Mouse (Mus musculus) heart, embryonic 15.5 days (tissue): ENCODE results near the gene Plppr3. TPM values are rescaled to one million over a fixed set of nuclear protein-coding genes. Genes with fewer than 3 reads are reported as not detected.

Experiments
- ATAC-seq: fragments of 200-750 bp; cut with Nextera tagmentation; replicated peaks from 2 replicates; pipeline ENCODE4 v1.8.0; 2017; ENCODE audit warnings: low read depth, moderate TSS enrichment; ENCODE audit not compliant: insufficient number of reproducible peaks, insufficient read depth, low FRiP score
- H3K27ac ChIP-seq: fragments of 300-500 bp; sonication (generic); 2 replicates; pipeline ENCODE4 v1.5.1; 2015; ENCODE audit warnings: mild to moderate bottlenecking, inconsistent platforms
- H3K27me3 ChIP-seq: fragments of 300-500 bp; sonication (generic); 2 replicates; pipeline ENCODE4 v1.6.1; 2015; ENCODE audit warnings: inconsistent platforms
- H3K36me3 ChIP-seq: fragments of 300-500 bp; sonication (generic); 2 replicates; pipeline ENCODE4 v1.6.1; 2015; ENCODE audit warnings: mild to moderate bottlenecking, inconsistent platforms
- H3K4me1 ChIP-seq: fragments of 300-500 bp; sonication (generic); replicated peaks from 2 replicates; pipeline ENCODE4 v1.6.1; 2015; ENCODE audit warnings: inconsistent platforms
- H3K4me2 ChIP-seq: fragments of 300-500 bp; sonication (generic); 2 replicates; pipeline ENCODE4 v1.6.1; 2015; ENCODE audit warnings: inconsistent platforms, mild to moderate bottlenecking, moderate library complexity
- H3K4me3 ChIP-seq: fragments of 300-500 bp; sonication (generic); 2 replicates; pipeline ENCODE4 v1.5.1; 2015; ENCODE audit warnings: mild to moderate bottlenecking, inconsistent platforms
- H3K9ac ChIP-seq: fragments of 300-500 bp; sonication (generic); 2 replicates; pipeline ENCODE4 v1.6.1; 2015; ENCODE audit warnings: mild to moderate bottlenecking, inconsistent platforms
- H3K9me3 ChIP-seq: fragments of 300-500 bp; sonication (generic); replicated peaks from 2 replicates; pipeline ENCODE4 v1.6.1; 2016; ENCODE audit warnings: inconsistent platforms
- WGBS: fragments of 180-500 bp; shearing (Covaris S2); methylation state at CpG from one replicate; pipeline ENCODE4 v1.1.7; 2015; ENCODE audit warnings: mixed read lengths; 5-methylcytosine and 5-hydroxymethylcytosine counted together
- polyA plus RNA-seq: library from polyadenylated mRNA; unstranded; fragments of >200 nt; fragmentation: Nextera tagmentation; extraction: Ambion mirVana; gene quantifications from 2 replicates; pipeline ENCODE4 v1.2.1, GENCODE M21; 2015

The Plppr3 gene
- polyA plus RNA-seq, 1 experiment from 2014 or later, result 8.6 TPM

DNA sequence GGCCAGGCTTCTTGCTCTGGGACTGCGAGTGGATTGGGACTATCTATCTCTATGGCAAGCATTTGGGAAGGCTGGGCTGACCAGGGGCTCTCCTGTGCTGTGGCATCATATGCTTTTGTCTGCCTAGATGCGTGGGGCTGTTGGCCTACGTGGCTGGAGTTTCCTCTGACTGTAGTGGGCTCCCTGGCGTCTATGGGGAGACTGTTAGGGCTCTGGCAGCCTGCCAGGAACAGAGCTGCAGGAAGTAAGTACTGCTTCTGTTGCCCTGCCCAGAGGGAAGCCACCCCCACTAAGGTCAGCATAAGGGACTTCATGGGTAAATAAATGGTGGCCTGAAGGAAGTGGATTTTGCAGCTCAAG, 17.0 kb downstream of the Plppr3 start:
- no peak for ATAC-seq
- Histone ChIP-seq H3K4me1 (peaks cover 61% of the 10 kb centered on the region), H3K27me3 (no peaks in the 10 kb centered on the region), H3K4me2 (peak overlapping the region; percentile 79), H3K9ac (peak overlapping the region; percentile 98), H3K4me3 (peak overlapping the region; percentile 97), H3K36me3 (peaks cover 44% of the 10 kb centered on the region), H3K27ac (peak overlapping the region; percentile 100), H3K9me3 (no peaks in the 10 kb centered on the region)
- WGBS, result 10% methylated on average over 4 of the region's 4 CpGs

DNA sequence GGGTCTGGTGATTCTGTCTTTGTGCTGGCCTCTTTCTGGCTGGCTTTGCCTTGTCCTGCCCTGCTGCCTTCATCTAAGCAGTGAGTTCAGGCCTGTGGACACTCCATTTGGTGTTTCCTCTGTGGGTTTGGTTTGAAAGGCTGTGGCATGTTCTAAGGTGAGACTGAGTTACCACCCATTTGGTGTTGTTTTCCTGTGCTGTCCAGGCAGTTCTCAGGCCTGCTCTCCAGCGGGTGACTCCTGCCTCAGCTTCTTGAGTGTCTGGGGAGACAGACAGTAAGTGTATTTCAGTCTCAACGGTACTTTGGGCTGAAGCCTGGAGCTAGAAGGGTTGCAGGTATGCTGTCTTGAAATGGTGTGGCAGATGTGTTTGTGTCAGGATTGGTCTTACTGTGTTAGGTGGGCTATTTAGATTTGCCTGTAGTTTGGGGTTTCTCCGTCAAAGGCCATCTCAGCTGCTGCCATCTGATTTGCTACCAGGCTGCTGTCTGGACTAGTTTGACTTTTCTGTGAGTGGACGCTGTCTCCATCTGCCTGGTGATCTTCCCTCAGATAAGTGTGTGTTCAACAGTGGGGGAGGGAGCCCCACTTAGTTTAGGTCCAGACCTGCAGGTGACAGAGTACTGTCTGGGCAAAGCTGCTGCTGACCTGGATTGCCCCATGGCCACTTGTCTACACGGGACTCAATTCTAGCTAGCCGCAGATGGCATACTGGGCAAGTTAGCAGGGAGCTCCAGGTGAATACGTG, 17.6 kb downstream of the Plppr3 start:
- Histone ChIP-seq H3K9me3 (no peaks in the 10 kb centered on the region), H3K27ac (peak overlapping the region; percentile 100), H3K4me1 (peaks cover 64% of the 10 kb centered on the region), H3K27me3 (no peaks in the 10 kb centered on the region), H3K4me2 (peak overlapping the region; percentile 79), H3K36me3 (peaks cover 38% of the 10 kb centered on the region), H3K4me3 (peak overlapping the region; percentile 97), H3K9ac (peak overlapping the region; percentile 98)
- ATAC-seq, result no peak
- WGBS, result 16% methylated on average over 7 of the region's 7 CpGs

DNA sequence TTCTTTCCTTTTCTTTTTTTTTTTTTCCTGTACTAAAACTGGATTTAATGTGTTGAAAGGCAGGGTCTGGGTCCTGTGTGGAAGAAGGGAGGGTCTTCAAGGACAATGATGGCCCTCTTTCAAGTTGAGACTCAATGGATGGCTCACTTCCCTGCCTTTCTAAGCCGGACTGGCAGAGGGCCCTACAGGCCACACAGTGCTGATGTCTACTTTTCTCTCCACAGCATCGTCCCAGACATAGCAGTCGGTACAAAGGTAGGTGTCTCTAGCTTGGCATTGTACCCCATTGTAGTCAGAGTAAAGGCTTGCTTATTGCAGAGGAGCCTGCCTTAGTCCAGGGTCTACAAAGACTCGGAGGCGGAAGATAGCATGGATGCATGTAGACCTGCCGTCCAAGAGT, 18.2 kb downstream of the Plppr3 start:
- Histone ChIP-seq H3K9me3 (no peaks in the 10 kb centered on the region), H3K9ac (peak overlapping the region; percentile 98), H3K4me1 (peaks cover 70% of the 10 kb centered on the region), H3K27ac (peak overlapping the region; percentile 100), H3K4me2 (peak overlapping the region; percentile 79), H3K36me3 (peaks cover 32% of the 10 kb centered on the region), H3K27me3 (no peaks in the 10 kb centered on the region), H3K4me3 (peak overlapping the region; percentile 97)
- no peak for ATAC-seq
- 21% methylated on average over 6 of the region's 6 CpGs for WGBS

DNA sequence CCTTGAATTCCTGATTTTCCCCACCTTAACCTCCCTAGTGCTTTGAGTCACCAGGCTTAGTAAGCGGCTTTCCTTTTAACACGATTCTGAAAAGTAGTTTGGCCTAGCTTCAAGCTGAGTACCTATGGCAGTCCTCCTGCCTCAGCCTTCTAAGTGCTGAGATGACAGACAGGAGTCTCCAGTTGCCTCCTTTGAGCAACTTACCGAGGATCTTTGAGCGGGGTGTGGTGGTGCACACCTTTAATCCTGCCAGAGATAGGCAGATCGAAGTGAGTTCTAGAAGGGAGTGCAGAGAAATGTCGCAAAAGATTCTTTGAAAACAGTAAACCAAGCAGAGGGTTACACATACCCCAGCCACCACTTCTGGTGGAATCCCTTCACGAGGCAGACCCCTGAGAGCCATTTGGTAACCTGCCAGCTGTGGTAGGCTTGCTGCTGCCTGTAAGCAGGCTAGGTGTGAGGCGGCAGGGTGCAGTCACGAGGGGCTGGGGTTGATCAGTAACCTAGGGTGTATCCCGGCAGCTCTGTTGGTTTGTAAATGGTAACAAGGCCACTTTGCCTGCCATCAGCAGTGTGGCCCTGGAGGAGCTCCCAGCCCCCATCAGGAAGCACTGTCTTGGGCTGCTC, 18.8 kb downstream of the Plppr3 start:
- under 1% methylated on average over 10 of the region's 10 CpGs for WGBS
- no peaks in the 10 kb centered on the region for H3K9me3 ChIP-seq
- peak overlapping the region; percentile 100 for H3K27ac ChIP-seq
- H3K4me2 ChIP-seq, result peak overlapping the region; percentile 79
- no peak for ATAC-seq
- peaks cover 26% of the 10 kb centered on the region for H3K36me3 ChIP-seq
- H3K27me3 ChIP-seq, result no peaks in the 10 kb centered on the region
- peak overlapping the region; percentile 98 for H3K9ac ChIP-seq
- peak overlapping the region; percentile 97 for H3K4me3 ChIP-seq
- peaks cover 74% of the 10 kb centered on the region for H3K4me1 ChIP-seq

DNA sequence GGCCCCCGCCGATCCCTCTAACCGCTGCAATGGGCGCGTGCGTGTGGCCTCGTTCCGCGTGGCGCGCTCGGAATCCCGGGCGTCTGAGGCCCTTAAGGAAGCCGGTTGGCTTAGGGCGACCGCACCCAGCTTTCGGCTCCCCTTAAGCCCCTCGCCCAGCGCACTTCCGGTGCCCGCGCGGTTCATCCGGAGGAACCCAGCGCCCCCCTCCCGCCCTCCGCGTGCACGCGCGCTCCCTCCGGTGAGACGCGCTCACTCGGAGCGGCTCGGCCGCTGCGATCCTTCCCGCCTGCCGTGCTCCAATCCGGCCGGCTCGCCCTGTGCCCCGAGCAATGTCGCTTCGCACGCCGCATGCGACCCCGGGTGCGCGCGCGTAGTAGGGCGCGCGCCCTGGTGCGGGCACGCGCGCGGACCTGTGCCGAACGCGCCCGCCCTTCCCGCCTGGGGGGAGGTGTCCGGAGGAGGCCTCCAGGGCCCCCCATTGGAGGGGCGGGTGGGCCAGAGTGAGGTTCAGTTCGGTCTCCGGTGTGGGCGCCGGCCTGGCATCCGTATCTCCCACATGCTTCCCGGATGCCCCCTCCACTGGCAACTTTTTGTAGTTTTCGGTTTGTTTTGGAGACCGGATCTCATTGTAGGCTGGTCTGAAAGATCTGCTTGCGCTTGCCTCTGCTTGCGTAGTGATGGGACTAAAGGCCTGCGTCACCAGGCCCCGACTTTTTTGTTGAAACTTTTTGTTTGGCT, 19.5 kb downstream of the Plppr3 start:
- peak; percentile 16 for ATAC-seq
- Histone ChIP-seq H3K4me3 (peak overlapping the region; percentile 97), H3K4me1 (peaks cover 68% of the 10 kb centered on the region)

DNA sequence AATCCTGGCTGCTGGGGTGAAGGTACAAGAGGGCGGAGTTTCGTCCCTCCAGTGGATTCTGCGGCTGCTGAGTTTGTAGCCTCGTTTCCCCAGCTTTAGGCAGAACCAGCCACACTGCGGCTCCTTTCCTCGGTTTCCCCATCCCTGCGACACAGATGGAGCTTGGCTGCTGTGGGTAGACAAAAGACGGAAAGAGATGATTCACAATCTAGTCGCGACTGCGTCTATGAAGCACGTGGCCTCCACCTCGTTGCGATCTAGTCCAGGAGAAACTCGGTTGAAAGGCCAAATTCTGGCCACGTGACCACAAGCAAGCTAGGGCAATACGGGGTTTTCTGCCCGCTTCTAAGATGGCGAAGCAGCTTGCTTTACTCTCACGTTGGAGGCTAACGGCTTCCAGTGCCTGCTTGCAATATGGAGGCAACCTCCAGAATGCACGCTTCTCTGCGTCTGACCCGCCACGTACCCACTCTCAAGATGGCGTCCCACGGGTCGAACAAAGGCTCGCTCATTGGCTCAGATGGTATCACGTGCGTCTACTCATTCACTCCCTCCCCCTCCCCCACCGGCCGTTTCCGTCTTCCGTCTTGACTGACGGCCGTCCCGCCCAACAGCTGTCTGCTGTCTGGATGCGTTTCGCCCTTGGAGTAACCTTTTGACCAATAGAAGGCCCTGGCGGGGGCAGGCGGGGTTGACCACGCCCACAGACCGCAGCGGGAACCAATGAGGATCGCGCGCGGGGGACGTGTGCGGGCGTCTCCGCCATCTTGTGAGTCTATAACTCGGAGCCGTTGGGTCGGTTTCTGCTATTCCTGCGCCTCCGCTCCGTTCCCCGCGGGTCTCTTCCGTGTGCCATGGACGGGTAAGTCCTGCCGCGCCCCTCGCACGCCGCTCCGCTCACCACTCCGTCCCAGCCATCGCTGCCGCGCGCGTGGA, 20.3 kb downstream of the Plppr3 start, which contains the start of gene Ptbp1:
Ptbp1 (plus strand) TSS at position 568 of the 936 bp plus-strand sequence.
- Histone ChIP-seq H3K27ac (peak within 1 kb of the TSS; percentile 100), H3K36me3 (peaks cover 11% of the 10 kb centered on the region), H3K9ac (peak within 1 kb of the TSS; percentile 98), H3K4me2 (peak within 1 kb of the TSS; percentile 84), H3K4me1 (peaks cover 60% of the 10 kb centered on the region), H3K4me3 (peak within 1 kb of the TSS; percentile 97), H3K27me3 (no peaks in the 10 kb centered on the region), H3K9me3 (no peaks in the 10 kb centered on the region)
- under 1% methylated on average over 75 of the region's 75 CpGs for WGBS
- ATAC-seq, result peak; percentile 88

More for the DNA sequence above, 19.5 kb downstream of the Plppr3 start:
- H3K9ac ChIP-seq, result peak overlapping the region; percentile 98
- no peaks in the 10 kb centered on the region for H3K9me3 ChIP-seq
- peaks cover 19% of the 10 kb centered on the region for H3K36me3 ChIP-seq
- WGBS, result under 1% methylated on average over 80 of the region's 83 CpGs
- H3K27me3 ChIP-seq, result no peaks in the 10 kb centered on the region
- H3K4me2 ChIP-seq, result peak overlapping the region; percentile 79
- H3K27ac ChIP-seq, result peak overlapping the region; percentile 100

DNA sequence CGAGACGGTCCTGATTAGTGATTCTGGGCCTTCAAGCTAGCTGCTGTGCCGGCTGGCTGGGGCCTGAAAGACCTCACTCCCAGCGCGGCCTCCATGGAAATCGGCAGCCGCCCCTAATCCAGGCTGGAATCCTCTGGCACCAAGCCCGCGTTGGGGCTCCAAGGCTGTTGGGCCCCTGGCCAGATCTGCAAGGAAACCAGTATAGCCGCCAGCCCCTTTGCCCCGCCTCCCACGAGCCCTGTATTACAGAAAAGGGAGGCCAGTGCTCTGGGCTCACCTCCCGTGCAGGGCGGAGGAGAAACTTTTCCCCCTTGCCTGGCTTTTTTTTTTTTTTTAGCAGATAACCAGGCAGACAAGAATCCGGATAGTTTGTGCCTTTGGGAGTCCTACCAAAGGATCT, 21.0 kb downstream of the Plppr3 start:
- Histone ChIP-seq H3K27me3 (no peaks in the 10 kb centered on the region), H3K4me3 (peak overlapping the region; percentile 97), H3K27ac (peak overlapping the region; percentile 100), H3K36me3 (peaks cover 5% of the 10 kb centered on the region; the same call in 1 of the 2 replicates), H3K9me3 (no peaks in the 10 kb centered on the region), H3K4me1 (peaks cover 52% of the 10 kb centered on the region), H3K9ac (peak overlapping the region; percentile 76), H3K4me2 (peak overlapping the region; percentile 84)
- peak; percentile 64 for ATAC-seq
- 0% methylated on average over 15 of the region's 15 CpGs for WGBS

DNA sequence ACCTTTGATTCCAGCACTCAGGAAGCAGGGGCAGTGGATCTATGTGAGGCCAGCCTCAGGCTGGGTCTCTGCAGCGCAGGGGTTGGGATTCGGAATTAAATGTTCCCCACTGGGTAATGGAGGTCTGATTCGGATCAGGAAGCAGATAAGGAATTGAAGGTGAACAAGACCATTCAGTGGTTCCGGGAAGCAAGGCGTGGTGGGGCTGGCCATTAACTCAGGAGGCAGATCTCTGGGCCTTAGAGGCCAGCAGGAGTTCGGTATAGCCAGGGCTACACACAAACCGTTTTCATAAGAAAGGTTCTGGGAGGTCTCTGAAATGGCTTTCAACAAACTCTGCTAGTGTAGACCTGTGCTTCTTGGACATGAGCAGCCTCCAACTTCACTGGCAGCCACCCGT, 21.6 kb downstream of the Plppr3 start:
- Histone ChIP-seq H3K9me3 (no peaks in the 10 kb centered on the region), H3K4me1 (peaks cover 47% of the 10 kb centered on the region), H3K9ac (peak overlapping the region; percentile 76), H3K27me3 (no peaks in the 10 kb centered on the region), H3K36me3 (peaks cover 5% of the 10 kb centered on the region; the same call in 1 of the 2 replicates), H3K27ac (peak overlapping the region; percentile 100), H3K4me3 (peak overlapping the region; percentile 97), H3K4me2 (peak overlapping the region; percentile 84)
- WGBS, result 23% methylated on average over 8 of the region's 8 CpGs
- no peak for ATAC-seq

DNA sequence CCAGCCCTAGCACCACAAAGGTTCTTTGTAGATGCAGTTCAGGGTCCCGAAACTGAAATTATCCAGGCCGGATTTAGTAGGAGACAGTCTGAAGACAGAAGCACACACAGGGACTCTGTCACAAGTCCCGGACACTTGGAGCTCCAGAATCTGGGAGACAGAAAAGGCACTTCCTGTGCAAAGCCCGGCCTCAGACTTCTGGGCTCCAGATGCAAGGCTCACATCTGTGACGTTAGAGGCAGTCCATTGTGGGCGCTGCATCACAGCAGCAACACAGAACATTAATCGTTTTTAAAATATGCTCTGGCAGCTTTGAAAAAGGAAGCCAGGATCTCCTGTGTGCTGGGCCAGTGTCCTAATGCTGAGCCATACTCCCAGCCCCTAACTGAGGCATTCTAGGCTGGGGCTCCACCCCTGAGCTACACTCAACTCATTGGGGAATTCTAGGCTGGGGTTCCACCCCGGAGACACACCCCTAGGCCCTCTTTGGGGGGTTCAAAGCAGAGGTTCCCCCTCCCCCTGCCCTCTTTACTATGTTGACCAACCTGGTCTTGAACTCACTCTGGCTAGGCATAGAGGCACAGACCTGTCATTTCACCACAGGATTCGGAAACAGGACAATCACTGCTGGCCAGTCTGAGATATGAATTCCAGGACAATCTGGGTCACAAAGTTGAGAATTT, 22.2 kb downstream of the Plppr3 start:
- Histone ChIP-seq H3K4me2 (peak overlapping the region; percentile 84), H3K27me3 (no peaks in the 10 kb centered on the region), H3K9ac (peak overlapping the region; percentile 76), H3K9me3 (no peaks in the 10 kb centered on the region), H3K4me1 (peaks cover 41% of the 10 kb centered on the region), H3K4me3 (peak overlapping the region; percentile 97; the same call in 1 of the 2 replicates), H3K36me3 (peaks cover 5% of the 10 kb centered on the region; the same call in 1 of the 2 replicates), H3K27ac (peak overlapping the region; percentile 100)
- no peak for ATAC-seq
- 38% methylated on average over 9 of the region's 9 CpGs for WGBS

DNA sequence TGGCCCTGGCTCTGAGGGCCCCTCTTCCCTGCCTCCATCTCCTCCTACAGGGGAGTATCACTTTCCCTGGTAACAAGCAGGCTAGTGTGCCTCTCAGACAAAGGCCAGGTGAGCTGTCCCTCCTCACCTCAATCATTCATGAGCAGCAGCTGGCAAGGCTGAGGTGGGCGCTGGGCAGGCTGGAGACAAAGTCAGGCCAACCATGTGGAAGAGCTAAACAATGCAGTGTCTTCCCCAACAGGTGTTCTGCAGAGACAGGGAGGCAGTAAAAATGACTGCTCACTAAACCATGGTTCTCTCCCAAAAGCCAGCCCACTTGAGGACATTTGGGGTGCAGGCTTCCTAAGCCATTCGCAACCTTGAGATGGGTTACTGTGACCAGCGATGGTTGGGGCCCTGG, 22.8 kb downstream of the Plppr3 start:
- Histone ChIP-seq H3K4me2 (peak overlapping the region; percentile 84), H3K9me3 (no peaks in the 10 kb centered on the region), H3K4me3 (no peak overlapping the region), H3K27ac (peak overlapping the region; percentile 100), H3K4me1 (peaks cover 35% of the 10 kb centered on the region), H3K9ac (no peak overlapping the region; the same call in 1 of the 2 replicates), H3K36me3 (peaks cover 4% of the 10 kb centered on the region; the same call in 1 of the 2 replicates), H3K27me3 (no peaks in the 10 kb centered on the region)
- no peak for ATAC-seq
- 73% methylated on average over 3 of the region's 3 CpGs for WGBS
